Mouse (Mus musculus) liver, adult (tissue): ENCODE measurements at regions not wholly inside any gene's neighbourhood (a gene's known extent, or its start where the extent isn't known, plus 50 kb on each side); places are given as distances from the start of the nearest gene placed in this dataset.

Experiments used
- GATA4 ChIP-seq: IDR thresholded peaks from 2 replicates; pipeline ENCODE4 v1.6.1; 2014; ENCODE audit warnings: mild to moderate bottlenecking, low read length; ENCODE audit not compliant: insufficient replicate concordance

DNA sequence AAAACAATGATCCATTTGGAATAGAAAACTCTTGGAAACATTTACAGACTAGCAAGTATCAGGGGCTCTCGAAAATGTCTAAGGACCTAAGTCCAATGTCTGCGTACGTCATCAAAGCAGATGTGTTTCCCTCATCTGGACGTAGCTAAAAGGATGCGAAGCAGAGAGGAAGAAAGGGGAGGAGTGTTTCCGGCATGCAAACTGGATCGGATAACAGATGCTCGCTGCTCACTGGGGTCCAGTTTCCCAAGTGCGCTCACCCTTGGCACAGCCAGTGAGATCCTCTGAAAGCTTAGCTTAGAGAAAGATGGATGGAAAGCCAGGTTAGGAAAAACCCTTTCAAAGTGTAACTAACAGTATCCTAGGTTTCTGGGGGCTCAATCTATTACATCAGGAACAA, 198.7 kb downstream of the Epha4 start:
- no peak for TF ChIP-seq GATA4
